Mouse (Mus musculus) MEL (cell line): ENCODE measurements around the gene Acr. TPM values are rescaled to one million over a fixed set of nuclear protein-coding genes. Genes with fewer than 3 reads are reported as not detected.

Source experiments
- DNase-seq: peaks from one replicate; pipeline ENCODE4 v3.0.0; 2011; ENCODE audit warnings: low read depth, low spot score
- H3K27ac ChIP-seq: 2 replicates; pipeline ENCODE4 v1.5.1; 2012; ENCODE audit warnings: low read depth, mild to moderate bottlenecking, control low read depth, low read length, moderate library complexity; ENCODE audit not compliant: control insufficient read depth
- H3K27me3 ChIP-seq, 2 experiments: fragments of 150-350 bp in 1 of 2; sonication (generic) in 1 of 2; 2 replicates each; pipeline ENCODE4 v1.6.1; 2012; ENCODE audit warnings: low read length in 2 of 2, mild to moderate bottlenecking in 2 of 2, improper control_type of control experiment in 1 of 2, moderate library complexity in 1 of 2; ENCODE audit not compliant: insufficient read depth in 2 of 2, control insufficient read depth in 1 of 2
- H3K36me3 ChIP-seq, 2 experiments: 2 replicates each; pipeline ENCODE4 v1.6.1; 2012 to 2014; ENCODE audit warnings: low read length in 2 of 2, improper control_type of control experiment in 1 of 2, inconsistent platforms in 1 of 2, mild to moderate bottlenecking in 1 of 2; ENCODE audit not compliant: insufficient read depth in 2 of 2, control insufficient read depth in 1 of 2
- H3K4me1 ChIP-seq, 2 experiments: fragments of 150-350 bp in 1 of 2; sonication (generic) in 1 of 2; 2 replicates each; pipeline ENCODE4 v1.6.1; 2012; ENCODE audit warnings: low read length in 2 of 2, improper control_type of control experiment in 1 of 2, mild to moderate bottlenecking in 1 of 2; ENCODE audit not compliant: insufficient read depth in 2 of 2, control insufficient read depth in 1 of 2
- H3K4me3 ChIP-seq, 2 experiments: fragments of 150-350 bp in 1 of 2; sonication (generic) in 1 of 2; 2 replicates each; pipeline ENCODE4 v1.5.1; 2012; ENCODE audit warnings: low read depth in 2 of 2, low read length in 2 of 2, mild to moderate bottlenecking in 2 of 2, moderate library complexity in 2 of 2, control low read depth in 1 of 2, improper control_type of control experiment in 1 of 2; ENCODE audit not compliant: control insufficient read depth in 1 of 2, insufficient read depth in 1 of 2
- H3K79me2 ChIP-seq: 2 replicates; pipeline ENCODE4 v1.6.1; 2012; ENCODE audit warnings: mild to moderate bottlenecking, low read length, moderate library complexity; ENCODE audit not compliant: control insufficient read depth, poor library complexity, insufficient read depth
- H3K9ac ChIP-seq: 2 replicates; pipeline ENCODE4 v1.6.1; 2012; ENCODE audit warnings: low read depth, mild to moderate bottlenecking, control low read depth, low read length, moderate library complexity; ENCODE audit not compliant: control insufficient read depth, poor library complexity, severe bottlenecking
- H3K9me3 ChIP-seq: fragments of 150-350 bp; sonication (generic); replicated peaks from 2 replicates; pipeline ENCODE4 v1.6.1; 2012; ENCODE audit warnings: mild to moderate bottlenecking, low read length, improper control_type of control experiment, moderate library complexity; ENCODE audit not compliant: insufficient read depth
- CHD1 ChIP-seq: IDR thresholded peaks from 2 replicates; pipeline ENCODE4 v1.6.1; 2012; ENCODE audit warnings: low read depth, mild to moderate bottlenecking, inconsistent platforms, low read length, improper control_type of control experiment
- CHD2 ChIP-seq: IDR thresholded peaks from 2 replicates; pipeline ENCODE4 v1.6.1; 2011; ENCODE audit warnings: low read length, improper control_type of control experiment
- CTCF ChIP-seq, 3 experiments: IDR thresholded peaks in 2 of 3; conservative IDR thresholded peaks in 1 of 3; 2 replicates each; pipeline ENCODE4 v1.5.1; 2011 to 2012; ENCODE audit warnings: low read length in 3 of 3, low read depth in 2 of 3, mild to moderate bottlenecking in 2 of 3, improper control_type of control experiment in 1 of 3, inconsistent platforms in 1 of 3, mixed read lengths in 1 of 3, moderate library complexity in 1 of 3; ENCODE audit not compliant: control insufficient read depth in 1 of 3, insufficient read depth in 1 of 3, poor library complexity in 1 of 3, severe bottlenecking in 1 of 3
- E2F4 ChIP-seq: IDR thresholded peaks from 2 replicates; pipeline ENCODE4 v1.6.1; 2011; ENCODE audit warnings: low read depth, low read length, improper control_type of control experiment, borderline replicate concordance
- EP300 ChIP-seq, 2 experiments: IDR thresholded peaks; 2 replicates each; pipeline ENCODE4 v1.6.1; 2011; ENCODE audit warnings: improper control_type of control experiment in 2 of 2, low read length in 2 of 2, low read depth in 1 of 2, mild to moderate bottlenecking in 1 of 2
- HCFC1 ChIP-seq: IDR thresholded peaks from 2 replicates; pipeline ENCODE4 v1.6.1; 2012; ENCODE audit warnings: low read depth, mild to moderate bottlenecking, inconsistent platforms, low read length, improper control_type of control experiment, moderate library complexity
- JUND ChIP-seq: IDR thresholded peaks from 2 replicates; pipeline ENCODE4 v1.6.1; 2011; ENCODE audit warnings: low read depth, mild to moderate bottlenecking, improper control_type of control experiment, low read length
- KAT2A ChIP-seq: conservative IDR thresholded peaks from 2 replicates; pipeline ENCODE4 v1.6.1; 2012; ENCODE audit warnings: low read depth, low read length, improper control_type of control experiment, inconsistent platforms
- NELFE ChIP-seq: IDR thresholded peaks from 2 replicates; pipeline ENCODE4 v1.6.1; 2011; ENCODE audit warnings: low read depth, low read length, improper control_type of control experiment
- POLR2A ChIP-seq, 2 experiments: IDR thresholded peaks; 2 replicates each; pipeline ENCODE4 v1.6.1; 2011 to 2012; ENCODE audit warnings: low read length in 2 of 2, mild to moderate bottlenecking in 2 of 2, control low read depth in 1 of 2, improper control_type of control experiment in 1 of 2, low read depth in 1 of 2, moderate library complexity in 1 of 2; ENCODE audit not compliant: control insufficient read depth in 1 of 2, insufficient read depth in 1 of 2, poor library complexity in 1 of 2
- POLR2AphosphoS2 ChIP-seq: IDR thresholded peaks from 2 replicates; pipeline ENCODE4 v1.6.1; 2011; ENCODE audit warnings: low read length, improper control_type of control experiment
- RCOR1 ChIP-seq: IDR thresholded peaks from 2 replicates; pipeline ENCODE4 v1.6.1; 2012; ENCODE audit warnings: low read depth, mild to moderate bottlenecking, inconsistent platforms, low read length, improper control_type of control experiment
- SMC3 ChIP-seq: IDR thresholded peaks from 2 replicates; pipeline ENCODE4 v1.6.1; 2011; ENCODE audit warnings: low read depth, low read length, improper control_type of control experiment
- TBP ChIP-seq: IDR thresholded peaks from 2 replicates; pipeline ENCODE4 v1.8.0; 2011; ENCODE audit warnings: low read depth, low read length, improper control_type of control experiment
- TCF12 ChIP-seq: IDR thresholded peaks from 2 replicates; pipeline ENCODE4 v1.6.1; 2014; ENCODE audit warnings: low read depth, mild to moderate bottlenecking, inconsistent platforms, low read length, improper control_type of control experiment, moderate library complexity
- UBTF ChIP-seq: IDR thresholded peaks from 2 replicates; pipeline ENCODE4 v1.6.1; 2012; ENCODE audit warnings: low read depth, mild to moderate bottlenecking, inconsistent platforms, low read length, improper control_type of control experiment, moderate library complexity, borderline replicate concordance; ENCODE audit not compliant: insufficient read depth
- USF1 ChIP-seq: IDR thresholded peaks from 2 replicates; pipeline ENCODE4 v1.6.1; 2014; ENCODE audit warnings: low read depth, mild to moderate bottlenecking, inconsistent platforms, low read length, improper control_type of control experiment, moderate library complexity
- USF2 ChIP-seq, 2 experiments: IDR thresholded peaks; 2 replicates each; pipeline ENCODE4 v1.6.1; 2011 to 2012; ENCODE audit warnings: improper control_type of control experiment in 2 of 2, low read length in 2 of 2, borderline replicate concordance in 1 of 2, inconsistent platforms in 1 of 2, low read depth in 1 of 2, mild to moderate bottlenecking in 1 of 2; ENCODE audit not compliant: insufficient read depth in 1 of 2
- ZKSCAN1 ChIP-seq: IDR thresholded peaks from 2 replicates; pipeline ENCODE4 v1.6.1; 2012; ENCODE audit warnings: low read depth, mild to moderate bottlenecking, inconsistent platforms, low read length, improper control_type of control experiment, moderate library complexity
- ZNF384 ChIP-seq: IDR thresholded peaks from 2 replicates; pipeline ENCODE4 v1.6.1; 2012; ENCODE audit warnings: low read depth, mild to moderate bottlenecking, inconsistent platforms, low read length, improper control_type of control experiment
- polyA plus RNA-seq, 2 experiments: library from polyadenylated mRNA; stranded (reverse) in 1 of 2; unstranded in 1 of 2; fragments of >175 nt in 1 of 2; fragments of >200 nt in 1 of 2; gene quantifications; 2 replicates each; pipeline versions ENCODE4 v1.2.1 to v1.2.4; 2012; ENCODE audit warnings: low replicate concordance in 2 of 2, low read depth in 1 of 2; ENCODE audit not compliant: insufficient read length in 2 of 2, insufficient read depth in 1 of 2, missing spikeins in 1 of 2
- total RNA-seq: library from RNA; depleted of rRNA; stranded (reverse); fragments of 300-350 nt; gene quantifications from 2 replicates; pipeline ENCODE4 v1.2.3, GENCODE M21; 2012; rRNA removed

The Acr gene
- total RNA-seq (not detected in 2 replicates), polyA plus RNA-seq (under 1 TPM in 1 of 2 experiments, not detected in 1; 0.15 TPM)

GRCm38 (mm10) chr15:89568114-89568513 is at the start of gene Acr:
Gene Acr (plus strand): TSS chr15:89568326.
- H3K79me2 ChIP-seq: no peaks in the 10 kb centered on the region
- TF ChIP-seq USF2 (IDR thresholded peaks at IDR 0.05; ENCODE audit: borderline replicate concordance in 1 of 2, insufficient read depth in 1 of 2, low read depth in 1 of 2, low read length in 2 of 2): no peak
- no peak for TF ChIP-seq E2F4
- TF ChIP-seq POLR2AphosphoS2: no peak
- TF ChIP-seq HCFC1: no peak
- TF ChIP-seq KAT2A: no peak
- no peak for TF ChIP-seq EP300 (IDR thresholded peaks at IDR 0.05; ENCODE audit: low read depth in 1 of 2, low read length in 2 of 2)
- no peaks in the 10 kb centered on the region for H3K27me3 ChIP-seq
- H3K9me3 ChIP-seq: no peaks in the 10 kb centered on the region
- H3K4me1 ChIP-seq: no peaks in the 10 kb centered on the region
- H3K27ac ChIP-seq: no peak within 1 kb of the TSS
- H3K9ac ChIP-seq: no peak within 1 kb of the TSS
- no peaks in the 10 kb centered on the region for H3K36me3 ChIP-seq
- H3K4me3 ChIP-seq: no peak within 1 kb of the TSS
- DNase-seq: no peak

DNA sequence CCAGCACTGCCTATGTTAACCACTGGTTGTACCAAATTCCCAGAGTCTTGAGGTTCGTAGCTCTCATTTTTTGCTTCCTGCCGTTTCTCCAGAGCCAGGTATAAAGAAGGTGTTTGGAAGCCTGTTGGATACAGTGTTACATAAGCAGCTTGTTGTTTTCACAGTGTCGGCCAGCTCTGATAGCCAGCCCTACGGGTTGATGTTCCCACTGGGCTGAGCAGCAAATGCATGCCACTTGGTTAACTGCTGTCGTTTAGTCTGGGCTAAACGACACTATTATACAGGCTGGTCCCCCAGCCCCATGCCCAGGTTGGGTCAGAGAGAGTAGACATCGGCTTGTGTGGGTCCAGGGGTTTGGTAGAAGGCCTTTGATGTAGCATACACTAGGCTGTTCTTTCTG is 46.2 kb upstream of the Acr start:
- no peaks in the 10 kb centered on the region for H3K9me3 ChIP-seq
- peaks cover 0 to 2% of the 10 kb centered on the region in 2 experiments; a peak in 2 of 4 replicates for H3K36me3 ChIP-seq
- H3K9ac ChIP-seq: no peak overlapping the region
- no peak overlapping the region for H3K27ac ChIP-seq
- TF ChIP-seq CHD2: no peak
- no peak for DNase-seq
- H3K4me1 ChIP-seq: no peaks in the 10 kb centered on the region
- no peak overlapping the region for H3K4me3 ChIP-seq
- no peaks in the 10 kb centered on the region for H3K79me2 ChIP-seq
- H3K27me3 ChIP-seq: no peaks in the 10 kb centered on the region

- no peak for TF ChIP-seq POLR2A (IDR thresholded peaks at IDR 0.05; ENCODE audit: control insufficient read depth in 1 of 2, insufficient read depth in 1 of 2, low read depth in 1 of 2, low read length in 2 of 2, poor library complexity in 1 of 2)
- TF ChIP-seq USF1: no peak
- no peak for TF ChIP-seq CHD1
- TF ChIP-seq POLR2AphosphoS2: no peak
- no peak for TF ChIP-seq TCF12
- TF ChIP-seq UBTF: no peak
- no peak for TF ChIP-seq TBP
- TF ChIP-seq NELFE: no peak
- TF ChIP-seq JUND: no peak
- TF ChIP-seq ZKSCAN1: no peak
- TF ChIP-seq CTCF (IDR thresholded peaks at IDR 0.05 in 2 of 3, conservative IDR thresholded peaks at IDR 0.05 in 1 of 3; ENCODE audit: control insufficient read depth in 1 of 3, insufficient read depth in 1 of 3, low read depth in 2 of 3, low read length in 3 of 3, poor library complexity in 1 of 3, severe bottlenecking in 1 of 3): no peak
- TF ChIP-seq CHD2: no peak
- TF ChIP-seq ZNF384: no peak
- TF ChIP-seq SMC3: no peak
- TF ChIP-seq RCOR1: no peak
- Histone ChIP-seq H3K79me2 (no peaks in the 10 kb centered on the region), H3K4me1 (no peaks in the 10 kb centered on the region), H3K4me3 (no peak overlapping the region), H3K27ac (no peak overlapping the region), H3K9me3 (no peaks in the 10 kb centered on the region), H3K9ac (no peak overlapping the region), H3K36me3 (peaks cover 0 to 2% of the 10 kb centered on the region in 2 experiments; a peak in 2 of 4 replicates), H3K27me3 (no peaks in the 10 kb centered on the region)
- no peak for DNase-seq
These were observed 45.4 kb upstream of the Acr start for GRCm38 (mm10) chr15:89522566-89523282.
